Mouse (Mus musculus): ENCODE data around the gene Nlrp6. TPM values are rescaled to one million over a fixed set of nuclear protein-coding genes. Genes with fewer than 3 reads are reported as not detected.

Nlrp6 gene
- polyA plus RNA-seq, 1 experiment from 2014 or later, result 1.2 TPM

DNA sequence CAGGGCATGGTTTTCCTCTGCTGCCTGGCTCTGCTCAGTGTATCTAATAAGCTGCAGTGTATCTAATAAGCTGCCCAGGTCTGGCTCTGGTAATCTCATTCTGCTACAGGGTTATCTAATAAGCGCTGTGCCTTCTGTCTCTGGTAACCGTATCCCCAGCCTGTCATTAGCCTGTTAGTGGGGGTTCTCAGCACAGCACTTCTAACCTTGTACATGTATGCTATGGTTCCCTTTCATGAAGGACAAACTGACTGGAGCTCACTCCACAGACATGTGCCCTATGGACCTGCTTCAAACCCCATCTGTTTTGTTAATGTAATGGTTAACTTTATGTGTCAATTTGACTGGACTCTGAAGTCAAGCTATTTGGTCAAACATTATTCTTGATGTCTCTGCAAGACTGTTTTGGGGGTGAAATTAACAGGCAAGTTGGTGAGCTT, 15.0 kb upstream of the Nlrp6 start:
- no peaks in the 10 kb centered on the region for H3K36me3 ChIP-seq (ENCODE audit: control insufficient read depth, insufficient read depth, low read length)
- H3K4me2 ChIP-seq (replicated peaks; ENCODE audit: low read depth, low read length), result no peak overlapping the region
- no peak overlapping the region for H3K9ac ChIP-seq (replicated peaks; ENCODE audit: low read depth, low read length)
- H3K4me1 ChIP-seq (ENCODE audit: control insufficient read depth, insufficient read depth, low read length), result no peaks in the 10 kb centered on the region
- no peaks in the 10 kb centered on the region for H3K27me3 ChIP-seq (ENCODE audit: control insufficient read depth, insufficient read depth, low read length)
- ATAC-seq (ENCODE audit: insufficient number of reproducible peaks, insufficient read depth, low FRiP score, low read depth), result no peak
- no peak overlapping the region for H3K4me3 ChIP-seq (ENCODE audit: low read depth, low read length)
- H3K27ac ChIP-seq (ENCODE audit: low read length), result no peak overlapping the region
- no peaks in the 10 kb centered on the region for H3K9me3 ChIP-seq (ENCODE audit: control insufficient read depth, low read depth, low read length)
- WGBS, result 77% methylated on average over 2 of the region's 2 CpGs

DNA sequence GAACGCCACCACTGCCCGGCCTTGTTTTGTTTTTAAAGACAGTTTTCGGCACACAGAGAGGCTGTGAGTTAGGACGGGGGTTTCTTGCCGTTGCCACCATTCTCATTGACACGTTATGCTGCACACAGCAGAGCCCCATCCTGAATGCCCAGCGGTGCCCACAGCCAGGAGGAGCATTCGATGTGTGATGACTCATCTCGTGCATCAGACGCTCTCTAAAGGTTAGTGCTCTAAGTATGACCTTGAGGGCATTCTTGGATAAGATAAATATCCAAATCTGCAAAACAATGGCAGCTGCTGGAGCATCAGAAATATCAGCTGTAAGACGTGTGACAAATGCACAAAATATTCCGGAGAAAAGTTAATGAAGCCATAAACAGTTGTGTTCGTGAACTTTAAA, 13.6 kb upstream of the Nlrp6 start:
- Histone ChIP-seq H3K36me3 (ENCODE audit: control insufficient read depth, insufficient read depth, low read length) (no peaks in the 10 kb centered on the region), H3K9ac (replicated peaks; ENCODE audit: low read depth, low read length) (no peak overlapping the region), H3K4me3 (ENCODE audit: low read depth, low read length) (no peak overlapping the region), H3K27me3 (ENCODE audit: control insufficient read depth, insufficient read depth, low read length) (no peaks in the 10 kb centered on the region), H3K27ac (ENCODE audit: low read length) (no peak overlapping the region), H3K4me2 (replicated peaks; ENCODE audit: low read depth, low read length) (no peak overlapping the region), H3K4me1 (ENCODE audit: control insufficient read depth, insufficient read depth, low read length) (no peaks in the 10 kb centered on the region), H3K9me3 (ENCODE audit: control insufficient read depth, low read depth, low read length) (no peaks in the 10 kb centered on the region)
- ATAC-seq (ENCODE audit: insufficient number of reproducible peaks, insufficient read depth, low FRiP score, low read depth), result no peak
- 72% methylated on average over 13 of the region's 13 CpGs for WGBS

DNA sequence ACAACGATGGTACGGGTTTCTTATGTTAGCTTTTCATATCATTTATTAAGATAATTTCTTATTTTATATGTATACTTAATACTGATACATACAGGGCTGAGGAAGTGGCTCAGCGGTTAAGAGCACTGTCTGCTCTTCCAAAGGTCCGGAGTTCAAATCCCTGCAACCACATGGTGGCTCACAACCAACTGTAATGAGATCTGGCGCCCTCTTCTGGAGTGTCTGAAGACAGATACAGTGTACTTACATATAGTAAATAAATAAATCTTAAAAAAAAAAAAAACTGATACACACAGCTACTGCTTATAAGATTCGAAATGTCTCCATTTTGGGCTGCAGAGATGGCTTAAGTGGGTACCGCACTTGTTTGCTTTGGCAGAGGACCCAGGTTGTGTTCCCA, 13.0 kb upstream of the Nlrp6 start:
- Histone ChIP-seq H3K27me3 (ENCODE audit: control insufficient read depth, insufficient read depth, low read length) (no peaks in the 10 kb centered on the region), H3K4me1 (ENCODE audit: control insufficient read depth, insufficient read depth, low read length) (no peaks in the 10 kb centered on the region), H3K4me2 (replicated peaks; ENCODE audit: low read depth, low read length) (no peak overlapping the region), H3K9me3 (ENCODE audit: control insufficient read depth, low read depth, low read length) (no peaks in the 10 kb centered on the region), H3K4me3 (ENCODE audit: low read depth, low read length) (no peak overlapping the region), H3K36me3 (ENCODE audit: control insufficient read depth, insufficient read depth, low read length) (no peaks in the 10 kb centered on the region), H3K27ac (ENCODE audit: low read length) (no peak overlapping the region), H3K9ac (replicated peaks; ENCODE audit: low read depth, low read length) (no peak overlapping the region)
- 81% methylated on average over 7 of the region's 7 CpGs for WGBS
- no peak for ATAC-seq (ENCODE audit: insufficient number of reproducible peaks, insufficient read depth, low FRiP score, low read depth)

DNA sequence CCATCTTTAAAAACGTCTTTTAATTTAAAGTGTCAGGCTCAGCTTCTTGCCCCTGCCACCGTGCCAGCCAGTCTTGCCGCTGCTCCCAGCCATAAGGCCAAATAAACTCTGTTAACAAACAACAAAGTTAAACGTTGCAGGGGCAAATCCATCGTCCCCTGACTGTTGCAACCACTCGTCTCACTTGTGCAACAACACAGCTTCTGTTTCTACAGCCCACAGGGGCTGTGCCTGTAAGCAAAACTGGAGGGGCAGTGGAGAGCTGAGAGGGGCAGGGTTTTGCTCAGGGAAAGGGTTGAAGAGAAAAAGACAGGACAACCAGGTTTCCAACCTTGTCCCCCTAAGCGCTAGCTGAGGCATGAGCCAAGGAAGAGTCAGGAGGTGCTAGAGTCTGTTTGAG, 12.5 kb upstream of the Nlrp6 start:
- Histone ChIP-seq H3K27me3 (ENCODE audit: control insufficient read depth, insufficient read depth, low read length) (no peaks in the 10 kb centered on the region), H3K36me3 (ENCODE audit: control insufficient read depth, insufficient read depth, low read length) (no peaks in the 10 kb centered on the region), H3K4me2 (replicated peaks; ENCODE audit: low read depth, low read length) (no peak overlapping the region), H3K9ac (replicated peaks; ENCODE audit: low read depth, low read length) (no peak overlapping the region), H3K4me1 (ENCODE audit: control insufficient read depth, insufficient read depth, low read length) (no peaks in the 10 kb centered on the region), H3K27ac (ENCODE audit: low read length) (no peak overlapping the region), H3K9me3 (ENCODE audit: control insufficient read depth, low read depth, low read length) (no peaks in the 10 kb centered on the region), H3K4me3 (ENCODE audit: low read depth, low read length) (no peak overlapping the region)
- 50% methylated on average over 7 of the region's 7 CpGs for WGBS
- ATAC-seq (ENCODE audit: insufficient number of reproducible peaks, insufficient read depth, low FRiP score, low read depth), result 0 out of 2 replicates have a peak, but pooled peaks have one; percentile 3

DNA sequence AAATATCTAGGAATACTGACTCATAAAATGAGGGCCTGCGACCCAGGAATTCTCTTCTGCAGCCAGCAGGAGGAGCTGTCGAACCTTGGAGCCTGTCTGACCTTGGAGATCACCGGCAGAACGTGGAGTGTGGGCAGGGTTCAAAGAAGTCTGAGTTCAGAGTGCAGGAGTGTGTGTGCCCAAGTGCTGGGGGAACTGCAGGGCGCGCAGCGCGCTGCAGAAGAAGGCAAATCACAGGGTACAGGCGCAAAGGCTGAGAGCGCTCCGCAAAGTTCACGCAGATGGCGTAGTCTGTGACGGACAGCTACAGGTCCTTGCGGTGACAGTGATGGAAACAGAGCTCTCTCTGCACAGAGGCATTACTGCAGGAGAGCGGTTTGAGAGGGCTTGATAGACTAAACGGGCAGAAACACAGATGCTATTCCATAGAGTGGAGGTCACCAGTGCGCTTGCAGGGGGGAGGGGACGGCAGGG, 12.0 kb upstream of the Nlrp6 start:
- Histone ChIP-seq H3K4me3 (ENCODE audit: low read depth, low read length) (peak overlapping the region; percentile 35), H3K36me3 (ENCODE audit: control insufficient read depth, insufficient read depth, low read length) (no peaks in the 10 kb centered on the region), H3K9me3 (ENCODE audit: control insufficient read depth, low read depth, low read length) (no peaks in the 10 kb centered on the region), H3K27ac (ENCODE audit: low read length) (no peak overlapping the region), H3K4me1 (ENCODE audit: control insufficient read depth, insufficient read depth, low read length) (no peaks in the 10 kb centered on the region), H3K27me3 (ENCODE audit: control insufficient read depth, insufficient read depth, low read length) (no peaks in the 10 kb centered on the region), H3K9ac (replicated peaks; ENCODE audit: low read depth, low read length) (no peak overlapping the region), H3K4me2 (replicated peaks; ENCODE audit: low read depth, low read length) (peak overlapping the region; percentile 83)
- WGBS, result 2% methylated on average over 19 of the region's 19 CpGs
- peak; percentile 66 for ATAC-seq (ENCODE audit: insufficient number of reproducible peaks, insufficient read depth, low FRiP score, low read depth)

DNA sequence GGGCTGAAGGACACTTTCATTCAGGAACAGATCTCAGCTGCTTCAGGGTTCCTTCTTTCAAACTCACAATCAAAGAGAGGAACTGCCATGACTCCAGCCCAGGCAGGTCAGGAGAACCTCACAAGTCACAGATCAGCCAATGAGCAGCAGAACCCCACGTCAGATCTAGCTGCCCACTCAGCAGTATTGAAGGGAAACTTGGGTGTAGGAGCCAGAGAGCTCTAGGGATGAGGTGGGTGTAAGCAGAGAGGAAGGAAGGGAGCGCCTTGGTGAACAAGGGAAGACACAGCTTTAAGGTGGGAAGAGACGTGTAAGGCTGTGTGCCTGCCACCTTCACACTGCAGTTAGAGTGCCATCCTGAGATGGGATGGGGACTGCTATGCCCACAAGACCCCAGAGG, 8.4 kb upstream of the Nlrp6 start:
- H3K4me2 ChIP-seq (replicated peaks; ENCODE audit: low read depth, low read length), result no peak overlapping the region
- no peaks in the 10 kb centered on the region for H3K4me1 ChIP-seq (ENCODE audit: control insufficient read depth, insufficient read depth, low read length)
- peak overlapping the region; percentile 4; the same call in 1 of the 2 replicates for H3K27ac ChIP-seq (ENCODE audit: low read length)
- ATAC-seq (ENCODE audit: insufficient number of reproducible peaks, insufficient read depth, low FRiP score, low read depth), result no peak
- H3K36me3 ChIP-seq (ENCODE audit: control insufficient read depth, insufficient read depth, low read length), result no peaks in the 10 kb centered on the region
- no peaks in the 10 kb centered on the region for H3K9me3 ChIP-seq (ENCODE audit: control insufficient read depth, low read depth, low read length)
- H3K27me3 ChIP-seq (ENCODE audit: control insufficient read depth, insufficient read depth, low read length), result no peaks in the 10 kb centered on the region
- 67% methylated on average over 3 of the region's 3 CpGs for WGBS
- H3K9ac ChIP-seq (replicated peaks; ENCODE audit: low read depth, low read length), result no peak overlapping the region
- no peak overlapping the region for H3K4me3 ChIP-seq (ENCODE audit: low read depth, low read length)

DNA sequence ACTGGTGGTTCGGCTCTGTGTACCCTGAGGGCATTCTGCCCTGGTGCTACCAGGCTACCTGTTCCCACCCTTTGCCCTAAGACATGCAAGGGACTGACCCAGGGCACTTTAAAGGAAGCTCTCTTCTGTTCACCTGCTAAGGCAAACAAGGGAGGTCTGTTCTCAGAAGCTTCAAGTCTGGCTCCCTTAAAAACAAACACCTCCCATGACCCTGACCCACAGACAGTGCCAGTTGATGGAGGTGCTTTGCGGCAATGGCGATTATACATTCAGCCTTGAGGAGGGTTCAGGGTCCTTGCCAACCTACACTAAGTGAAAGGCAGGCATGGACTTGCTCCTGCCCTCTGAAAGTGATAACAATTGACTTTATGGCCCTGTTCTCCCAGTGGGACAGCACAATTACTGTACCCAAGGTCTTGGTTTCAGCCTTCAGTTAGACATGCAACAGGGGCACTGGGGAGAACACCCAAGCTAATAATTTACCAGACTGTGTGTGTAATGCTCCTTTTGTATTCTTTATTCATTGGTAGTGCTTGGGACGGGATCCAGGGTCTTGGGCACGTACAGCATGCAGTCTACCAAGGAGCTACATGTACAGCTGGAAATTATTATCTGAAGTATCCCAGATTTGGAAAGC, 7.7 kb upstream of the Nlrp6 start:
- no peaks in the 10 kb centered on the region for H3K36me3 ChIP-seq (ENCODE audit: control insufficient read depth, insufficient read depth, low read length)
- no peaks in the 10 kb centered on the region for H3K27me3 ChIP-seq (ENCODE audit: control insufficient read depth, insufficient read depth, low read length)
- no peak overlapping the region for H3K4me3 ChIP-seq (ENCODE audit: low read depth, low read length)
- H3K9me3 ChIP-seq (ENCODE audit: control insufficient read depth, low read depth, low read length), result no peaks in the 10 kb centered on the region
- WGBS, result 56% methylated on average over 5 of the region's 5 CpGs
- peak; percentile 79 for ATAC-seq (ENCODE audit: insufficient number of reproducible peaks, insufficient read depth, low FRiP score, low read depth)
- no peaks in the 10 kb centered on the region for H3K4me1 ChIP-seq (ENCODE audit: control insufficient read depth, insufficient read depth, low read length)
- H3K9ac ChIP-seq (replicated peaks; ENCODE audit: low read depth, low read length), result no peak overlapping the region
- peak overlapping the region; percentile 4; the same call in 1 of the 2 replicates for H3K27ac ChIP-seq (ENCODE audit: low read length)
- H3K4me2 ChIP-seq (replicated peaks; ENCODE audit: low read depth, low read length), result no peak overlapping the region

DNA sequence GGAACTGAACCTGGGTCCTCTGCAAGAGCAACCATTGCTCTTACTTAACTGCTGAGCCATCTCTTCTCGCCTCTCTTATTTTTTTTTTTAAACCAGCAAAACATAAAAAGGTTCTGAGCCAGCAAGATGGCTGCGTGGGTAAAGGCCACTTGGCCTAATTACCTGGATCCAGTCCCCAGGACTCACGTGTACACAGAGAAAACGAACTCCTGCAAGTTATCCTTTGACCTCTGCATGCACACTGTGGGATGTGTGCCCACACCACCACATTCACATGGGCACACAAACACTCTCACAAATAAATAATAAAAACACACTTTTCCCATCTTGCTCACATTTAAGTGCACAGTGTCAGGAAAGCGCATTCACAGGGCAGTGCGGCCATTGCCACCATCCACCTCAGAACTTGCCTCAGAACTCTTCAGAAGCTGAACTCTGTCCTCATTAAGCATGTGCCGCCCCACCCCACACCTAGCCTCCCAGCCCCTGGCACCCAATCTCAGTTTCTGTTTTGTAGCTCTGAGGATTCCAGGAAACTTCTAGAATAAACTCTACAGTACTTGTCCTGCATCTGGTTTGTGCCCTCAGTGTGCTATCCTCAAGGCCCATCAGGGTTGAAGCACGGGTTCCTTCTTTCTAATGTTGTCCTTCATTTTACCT, 6.5 kb upstream of the Nlrp6 start:
- no peaks in the 10 kb centered on the region for H3K36me3 ChIP-seq (ENCODE audit: control insufficient read depth, insufficient read depth, low read length)
- no peak for ATAC-seq (ENCODE audit: insufficient number of reproducible peaks, insufficient read depth, low FRiP score, low read depth)
- H3K9me3 ChIP-seq (ENCODE audit: control insufficient read depth, low read depth, low read length), result no peaks in the 10 kb centered on the region
- no peak overlapping the region for H3K4me3 ChIP-seq (ENCODE audit: low read depth, low read length)
- no peak overlapping the region for H3K4me2 ChIP-seq (replicated peaks; ENCODE audit: low read depth, low read length)
- H3K9ac ChIP-seq (replicated peaks; ENCODE audit: low read depth, low read length), result no peak overlapping the region
- peak overlapping the region; percentile 4; the same call in 1 of the 2 replicates for H3K27ac ChIP-seq (ENCODE audit: low read length)
- H3K4me1 ChIP-seq (ENCODE audit: control insufficient read depth, insufficient read depth, low read length), result no peaks in the 10 kb centered on the region
- WGBS, result 81% methylated on average over 8 of the region's 8 CpGs
- no peaks in the 10 kb centered on the region for H3K27me3 ChIP-seq (ENCODE audit: control insufficient read depth, insufficient read depth, low read length)
